ENCODE assay signal across 11 mouse cellular contexts in genomic region chr2:18059063-18059462, GRCm38 (mm10). TPM values are rescaled to one million over a fixed set of nuclear protein-coding genes. Genes with fewer than 3 reads are reported as not detected.
DNase-seq lines count a peak whose midpoint lies in the region; ATAC-seq and TF ChIP-seq lines count a peak whose summit lies in the region.
"Had no signal": no experiment of that assay in that cellular context is flagged by ENCODE, and none has a peak within 500 bp of the region (broad histone marks: within the 10 kb centered on the region; RNA-seq: fewer than 3 reads in every experiment).

No protein-coding gene starts in this region.

- H3K4me3 ChIP-seq in heart, embryonic 11.5 days (ENCODE audit: low read depth, low read length) = 0 out of 2 replicates have a peak overlapping the region, but pooled peaks have one; percentile 10
- peak overlapping the region; percentile 81 for H3K4me3 ChIP-seq in midbrain, embryonic 10.5 days
- no peak overlapping the region for H3K4me3 ChIP-seq in midbrain, postnatal 0 days (ENCODE audit: low read depth, low read length)
- H3K4me3 ChIP-seq in forebrain, postnatal 0 days (ENCODE audit: low read depth, low read length) = no peak overlapping the region
- H3K4me3 ChIP-seq in midbrain, embryonic 15.5 days = no peak overlapping the region

- no peak for TF ChIP-seq CTCF in midbrain, postnatal 0 days (IDR thresholded peaks at IDR 0.05)
- TF ChIP-seq CTCF in forebrain, postnatal 0 days (IDR thresholded peaks at IDR 0.05; ENCODE audit: low read depth) = no peak

- ATAC-seq in heart, embryonic 11.5 days (replicated peaks; ENCODE audit: insufficient number of reproducible peaks, low FRiP score, low TSS enrichment) = no peak
- ATAC-seq in midbrain, postnatal 0 days (ENCODE audit: low FRiP score) = no peak
- ATAC-seq in forebrain, postnatal 0 days = no peak
- no peak for ATAC-seq in midbrain, embryonic 15.5 days (replicated peaks)

- 12% methylated on average over 2 of the region's 2 CpGs for WGBS in heart, embryonic 11.5 days (ENCODE audit: insufficient replicate concordance)
- WGBS in midbrain, embryonic 10.5 days = 25% methylated on average over 2 of the region's 2 CpGs
- WGBS in midbrain, postnatal 0 days = 57% methylated on average over 2 of the region's 2 CpGs
- WGBS in forebrain, postnatal 0 days = 51% methylated on average over 2 of the region's 2 CpGs
- 33% methylated on average over 2 of the region's 2 CpGs for WGBS in midbrain, embryonic 15.5 days

- H3K9me3 ChIP-seq in heart, embryonic 11.5 days (replicated peaks; ENCODE audit: control insufficient read depth, low read length) = no peaks in the 10 kb centered on the region
- H3K9me3 ChIP-seq in midbrain, embryonic 10.5 days (replicated peaks) = no peaks in the 10 kb centered on the region
- no peaks in the 10 kb centered on the region for H3K9me3 ChIP-seq in midbrain, postnatal 0 days (ENCODE audit: low read length)
- no peaks in the 10 kb centered on the region for H3K9me3 ChIP-seq in forebrain, postnatal 0 days (ENCODE audit: low read length)
- no peaks in the 10 kb centered on the region for H3K9me3 ChIP-seq in midbrain, embryonic 15.5 days

- peak overlapping the region; percentile 99 for H3K4me2 ChIP-seq in heart, embryonic 11.5 days
- H3K4me2 ChIP-seq in midbrain, postnatal 0 days (ENCODE audit: low read depth, low read length, poor library complexity, severe bottlenecking) = no peak overlapping the region; the same call in 1 of the 2 replicates
- no peak overlapping the region for H3K4me2 ChIP-seq in forebrain, postnatal 0 days (ENCODE audit: low read depth)
- 0 out of 2 replicates have a peak overlapping the region, but pooled peaks have one; percentile 79 for H3K4me2 ChIP-seq in midbrain, embryonic 15.5 days

- no peaks in the 10 kb centered on the region for H3K36me3 ChIP-seq in heart, embryonic 11.5 days (ENCODE audit: control insufficient read depth, insufficient read depth, low read length)
- H3K36me3 ChIP-seq in midbrain, embryonic 10.5 days = no peaks in the 10 kb centered on the region
- H3K36me3 ChIP-seq in midbrain, postnatal 0 days (ENCODE audit: insufficient read depth, low read length) = no peaks in the 10 kb centered on the region
- no peaks in the 10 kb centered on the region for H3K36me3 ChIP-seq in forebrain, postnatal 0 days (ENCODE audit: insufficient read depth)
- H3K36me3 ChIP-seq in midbrain, embryonic 15.5 days (replicated peaks) = no peaks in the 10 kb centered on the region

- peak overlapping the region; percentile 58; the same call in 1 of the 2 replicates for H3K9ac ChIP-seq in heart, embryonic 11.5 days (ENCODE audit: low read depth, low read length)
- no peak overlapping the region for H3K9ac ChIP-seq in midbrain, postnatal 0 days (replicated peaks; ENCODE audit: low read length, poor library complexity, severe bottlenecking)
- no peak overlapping the region for H3K9ac ChIP-seq in forebrain, postnatal 0 days
- no peak overlapping the region for H3K9ac ChIP-seq in midbrain, embryonic 15.5 days

- no peak for DNase-seq in heart, adult 8-10 months (ENCODE audit: low spot score)
- no peak for DNase-seq in midbrain, embryonic 10.5 days (ENCODE audit: low spot score)
- DNase-seq in midbrain, postnatal 0 days (ENCODE audit: low spot score) = no peak
- DNase-seq in forebrain, postnatal 0 days = peak; percentile 26
- no peak for DNase-seq in thymus, postnatal 25 days
- no peak for DNase-seq in kidney, adult 8-10 months
- DNase-seq: adrenal gland, adult 2 months; B cell, adult 2 months; spleen, adult 18-20 months had no signal

- H3K27me3 ChIP-seq in heart, embryonic 11.5 days (ENCODE audit: control insufficient read depth, insufficient read depth, low read length) = no peaks in the 10 kb centered on the region
- no peaks in the 10 kb centered on the region for H3K27me3 ChIP-seq in midbrain, embryonic 10.5 days (ENCODE audit: low read depth, poor library complexity, severe bottlenecking)
- no peaks in the 10 kb centered on the region for H3K27me3 ChIP-seq in midbrain, postnatal 0 days (ENCODE audit: insufficient read depth, low read length)
- H3K27me3 ChIP-seq in forebrain, postnatal 0 days (ENCODE audit: insufficient read depth, low read length) = no peaks in the 10 kb centered on the region
- H3K27me3 ChIP-seq in midbrain, embryonic 15.5 days (replicated peaks) = no peaks in the 10 kb centered on the region

- peaks cover 6% of the 10 kb centered on the region for H3K4me1 ChIP-seq in heart, embryonic 11.5 days (ENCODE audit: control insufficient read depth, insufficient read depth, low read length)
- H3K4me1 ChIP-seq in midbrain, embryonic 10.5 days = peaks cover 58% of the 10 kb centered on the region
- H3K4me1 ChIP-seq in midbrain, postnatal 0 days (ENCODE audit: insufficient read depth, low read length) = no peaks in the 10 kb centered on the region
- no peaks in the 10 kb centered on the region for H3K4me1 ChIP-seq in forebrain, postnatal 0 days (ENCODE audit: insufficient read depth)
- H3K4me1 ChIP-seq in midbrain, embryonic 15.5 days = peaks cover 17% of the 10 kb centered on the region

- H3K27ac ChIP-seq in heart, embryonic 11.5 days (ENCODE audit: low read depth, low read length) = peak overlapping the region; percentile 22; the same call in 1 of the 2 replicates
- peak overlapping the region; percentile 100 for H3K27ac ChIP-seq in midbrain, embryonic 10.5 days (replicated peaks)
- H3K27ac ChIP-seq in midbrain, postnatal 0 days (ENCODE audit: low read depth, low read length) = no peak overlapping the region
- H3K27ac ChIP-seq in forebrain, postnatal 0 days (ENCODE audit: low read depth, low read length) = no peak overlapping the region
- no peak overlapping the region for H3K27ac ChIP-seq in midbrain, embryonic 15.5 days

RNA-seq across cellular contexts. Expression of gene Mllt10, which starts 4.0 kb away (rescaled TPM):
- 25.9 and 36.4 TPM in 2 replicates for polyA plus RNA-seq in heart, embryonic 11.5 days (2014; fragmentation: Nextera tagmentation; extraction: Ambion mirVana)
- 10 to 100 TPM; 25.1 to 41.8 (median 30.5) TPM for total RNA-seq in heart, adult 8-10 months (2022)
- polyA plus RNA-seq in midbrain, embryonic 10.5 days (2016; fragmentation: Nextera tagmentation; extraction: Ambion mirVana) = 66.9 and 71.0 TPM in 2 replicates
- 22.7 and 96.5 TPM in 2 replicates for total RNA-seq in midbrain, postnatal 0 days (2014; rRNA removed)
- polyA plus RNA-seq in midbrain, postnatal 0 days (2015; fragmentation: Nextera tagmentation; extraction: Ambion mirVana) = 23.9 and 28.9 TPM in 2 replicates
- total RNA-seq in forebrain, postnatal 0 days (2014; rRNA removed) = 27.3 and 31.3 TPM in 2 replicates
- 15.9 and 27.4 TPM in 2 replicates for polyA plus RNA-seq in forebrain, postnatal 0 days (2015; fragmentation: Nextera tagmentation; extraction: Ambion mirVana)
- 49.9 and 53.1 TPM in 2 replicates for polyA plus RNA-seq in midbrain, embryonic 15.5 days (2015; fragmentation: Nextera tagmentation; extraction: Ambion mirVana)

RNA-seq across cellular contexts. Expression of gene Skida1, which starts 10.2 kb away (rescaled TPM):
- polyA plus RNA-seq in heart, embryonic 11.5 days (2014; fragmentation: Nextera tagmentation; extraction: Ambion mirVana) = 6.0 and 6.4 TPM in 2 replicates
- total RNA-seq in heart, adult 8-10 months (2022) = 1 to 10 TPM; 2.5 to 5.9 (median 3.7) TPM
- polyA plus RNA-seq in midbrain, embryonic 10.5 days (2016; fragmentation: Nextera tagmentation; extraction: Ambion mirVana) = 19.3 and 22.7 TPM in 2 replicates
- 12.1 and 12.4 TPM in 2 replicates for total RNA-seq in midbrain, postnatal 0 days (2014; rRNA removed)
- polyA plus RNA-seq in midbrain, postnatal 0 days (2015; fragmentation: Nextera tagmentation; extraction: Ambion mirVana) = 3.5 and 4.3 TPM in 2 replicates
- total RNA-seq in forebrain, postnatal 0 days (2014; rRNA removed) = 11.4 and 12.6 TPM in 2 replicates
- 4.3 and 4.9 TPM in 2 replicates for polyA plus RNA-seq in forebrain, postnatal 0 days (2015; fragmentation: Nextera tagmentation; extraction: Ambion mirVana)
- 8.1 and 9.0 TPM in 2 replicates for polyA plus RNA-seq in midbrain, embryonic 15.5 days (2015; fragmentation: Nextera tagmentation; extraction: Ambion mirVana)

RNA-seq across cellular contexts. Expression of gene A930004D18Rik, which starts 21.5 kb away (rescaled TPM):
- polyA plus RNA-seq in heart, embryonic 11.5 days (2014; fragmentation: Nextera tagmentation; extraction: Ambion mirVana) = 7.1 and 9.1 TPM in 2 replicates
- total RNA-seq in heart, adult 8-10 months (2022) = 1 to 10 TPM; 3.5 to 7.3 (median 5.5) TPM
- polyA plus RNA-seq in midbrain, embryonic 10.5 days (2016; fragmentation: Nextera tagmentation; extraction: Ambion mirVana) = 25.0 and 25.1 TPM in 2 replicates
- 2.4 and 3.6 TPM in 2 replicates for total RNA-seq in midbrain, postnatal 0 days (2014; rRNA removed)
- polyA plus RNA-seq in midbrain, postnatal 0 days (2015; fragmentation: Nextera tagmentation; extraction: Ambion mirVana) = 9.7 and 10.3 TPM in 2 replicates
- total RNA-seq in forebrain, postnatal 0 days (2014; rRNA removed) = 2.6 and 3.5 TPM in 2 replicates
- polyA plus RNA-seq in forebrain, postnatal 0 days (2015; fragmentation: Nextera tagmentation; extraction: Ambion mirVana) = 10.1 and 11.8 TPM in 2 replicates
- 8.1 and 11.8 TPM in 2 replicates for polyA plus RNA-seq in midbrain, embryonic 15.5 days (2015; fragmentation: Nextera tagmentation; extraction: Ambion mirVana)

Comparison
In these comparisons a context has a peak if more than half of its experiments do, and no peak if none do; other contexts are left out.
1. H3K27ac ChIP-seq: peak in heart, embryonic 11.5 days (single experiment) and midbrain, embryonic 10.5 days (single experiment); none in midbrain, postnatal 0 days (single experiment), forebrain, postnatal 0 days (single experiment) and midbrain, embryonic 15.5 days (single experiment).
2. H3K4me2 ChIP-seq: peak in heart, embryonic 11.5 days (single experiment) and midbrain, embryonic 15.5 days (single experiment); none in midbrain, postnatal 0 days (single experiment) and forebrain, postnatal 0 days (single experiment).
3. H3K4me3 ChIP-seq: peak in heart, embryonic 11.5 days (single experiment) and midbrain, embryonic 10.5 days (single experiment); none in midbrain, postnatal 0 days (single experiment), forebrain, postnatal 0 days (single experiment) and midbrain, embryonic 15.5 days (single experiment).